Mouse (Mus musculus) forebrain, embryonic 14.5 days (tissue): ENCODE data around the gene Gsk3a. TPM values are rescaled to one million over a fixed set of nuclear protein-coding genes. Genes with fewer than 3 reads are reported as not detected.

Source experiments
- ATAC-seq: fragments of 200-750 bp; cut with Nextera tagmentation; 2 replicates; pipeline ENCODE4 v1.8.0; 2017; ENCODE audit warnings: mild to moderate bottlenecking, moderate library complexity
- DNase-seq: peaks from one replicate; pipeline ENCODE4 v3.0.0-alpha.2; 2015; ENCODE audit warnings: low spot score
- H3K27ac ChIP-seq: fragments of 300-500 bp; sonication (generic); 2 replicates; pipeline ENCODE4 v1.5.1; 2014; ENCODE audit warnings: low read depth, mild to moderate bottlenecking, control low read depth, low read length, moderate library complexity
- H3K27me3 ChIP-seq: fragments of 300-500 bp; sonication (generic); replicated peaks from 2 replicates; pipeline ENCODE4 v1.6.1; 2014; ENCODE audit warnings: low read length, control low read depth, mixed read lengths; ENCODE audit not compliant: control insufficient read depth, insufficient read depth
- H3K36me3 ChIP-seq: fragments of 300-500 bp; sonication (generic); 2 replicates; pipeline ENCODE4 v1.6.1; 2014; ENCODE audit warnings: low read length, control low read depth; ENCODE audit not compliant: control insufficient read depth, insufficient read depth
- H3K4me1 ChIP-seq: fragments of 300-500 bp; sonication (generic); 2 replicates; pipeline ENCODE4 v1.6.1; 2014; ENCODE audit warnings: antibody characterized with exemption, low read length, control low read depth; ENCODE audit not compliant: control insufficient read depth, insufficient read depth
- H3K4me2 ChIP-seq: fragments of 300-500 bp; sonication (generic); 2 replicates; pipeline ENCODE4 v1.6.1; 2014; ENCODE audit warnings: mild to moderate bottlenecking, control low read depth, low read length
- H3K4me3 ChIP-seq: fragments of 300-500 bp; sonication (generic); 2 replicates; pipeline ENCODE4 v1.5.1; 2014; ENCODE audit warnings: low read depth, low read length, control low read depth
- H3K9ac ChIP-seq: fragments of 300-500 bp; sonication (generic); 2 replicates; pipeline ENCODE4 v1.6.1; 2014; ENCODE audit warnings: mild to moderate bottlenecking, low read length, control low read depth, moderate library complexity
- H3K9me3 ChIP-seq: fragments of 300-500 bp; sonication (generic); replicated peaks from 2 replicates; pipeline ENCODE4 v1.6.1; 2016; ENCODE audit warnings: low read length, control low read depth, mixed read lengths; ENCODE audit not compliant: control insufficient read depth
- WGBS: fragments of 180-500 bp; shearing (Covaris S2); extraction: QIAGEN DNeasy Blood & Tissue Kit; methylation state at CpG from one replicate; pipeline ENCODE4 v1.1.7; 2014; 5-methylcytosine and 5-hydroxymethylcytosine counted together
- polyA plus RNA-seq: library from polyadenylated mRNA; unstranded; fragments of >200 nt; fragmentation: Nextera tagmentation; extraction: Ambion mirVana; gene quantifications from 2 replicates; pipeline ENCODE4 v1.2.1, GENCODE M21; 2014

Gene Gsk3a
- polyA plus RNA-seq, 1 experiment from 2014 or later, result 20.2 TPM

DNA sequence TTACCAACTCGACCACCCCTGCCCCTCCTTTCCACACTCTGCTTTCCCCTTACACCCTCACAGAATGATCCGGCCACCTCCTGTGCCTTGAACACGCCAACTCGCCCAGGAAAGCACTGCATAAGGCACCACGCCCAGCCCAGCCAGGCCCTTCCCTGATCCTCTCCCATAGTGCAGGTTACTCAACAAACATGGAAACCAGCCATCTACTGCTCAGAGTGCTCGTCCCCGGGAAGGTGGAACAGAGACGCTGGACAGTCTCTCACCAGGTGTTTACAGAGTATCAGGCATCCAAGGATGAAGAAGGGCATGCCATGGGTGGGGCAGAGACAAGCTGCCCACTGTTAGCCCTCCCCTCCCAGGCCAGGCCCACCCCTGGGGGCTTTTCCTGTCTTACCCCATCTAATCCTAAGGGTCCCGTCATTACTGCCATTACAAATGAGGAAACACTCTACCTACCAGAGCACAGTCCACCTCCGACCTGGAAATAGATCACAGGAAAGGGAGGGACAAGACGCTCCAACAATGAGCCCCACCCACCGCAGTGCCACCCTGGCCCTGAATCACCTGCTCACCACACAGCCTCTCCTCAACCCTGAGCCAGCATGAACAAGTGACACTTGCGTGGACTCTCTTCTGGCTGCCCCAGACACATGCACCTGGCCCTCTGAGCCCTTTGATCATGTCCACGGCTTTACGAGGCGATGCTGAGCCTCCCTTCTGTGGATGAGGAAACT lies 31.4 kb downstream of the Gsk3a start:
- no peak overlapping the region for H3K27ac ChIP-seq
- no peaks in the 10 kb centered on the region for H3K27me3 ChIP-seq
- H3K36me3 ChIP-seq, result peaks cover 58% of the 10 kb centered on the region
- no peak overlapping the region for H3K4me2 ChIP-seq
- WGBS, result 87% methylated on average over 16 of the region's 16 CpGs
- H3K9me3 ChIP-seq, result no peaks in the 10 kb centered on the region
- no peak overlapping the region for H3K4me3 ChIP-seq
- no peak for DNase-seq
- no peak for ATAC-seq
- H3K4me1 ChIP-seq, result no peaks in the 10 kb centered on the region
- H3K9ac ChIP-seq, result no peak overlapping the region

GRCm38 (mm10) chr7:25205355-25206093 lies 32.1 kb downstream of the Gsk3a start:
- Histone ChIP-seq H3K27me3 (no peaks in the 10 kb centered on the region), H3K27ac (no peak overlapping the region), H3K4me1 (no peaks in the 10 kb centered on the region), H3K4me2 (no peak overlapping the region), H3K36me3 (peaks cover 51% of the 10 kb centered on the region), H3K4me3 (no peak overlapping the region), H3K9ac (no peak overlapping the region), H3K9me3 (no peaks in the 10 kb centered on the region)
- ATAC-seq (no peak), DNase-seq (no peak)
- WGBS, result 92% methylated on average over 16 of the region's 16 CpGs

DNA sequence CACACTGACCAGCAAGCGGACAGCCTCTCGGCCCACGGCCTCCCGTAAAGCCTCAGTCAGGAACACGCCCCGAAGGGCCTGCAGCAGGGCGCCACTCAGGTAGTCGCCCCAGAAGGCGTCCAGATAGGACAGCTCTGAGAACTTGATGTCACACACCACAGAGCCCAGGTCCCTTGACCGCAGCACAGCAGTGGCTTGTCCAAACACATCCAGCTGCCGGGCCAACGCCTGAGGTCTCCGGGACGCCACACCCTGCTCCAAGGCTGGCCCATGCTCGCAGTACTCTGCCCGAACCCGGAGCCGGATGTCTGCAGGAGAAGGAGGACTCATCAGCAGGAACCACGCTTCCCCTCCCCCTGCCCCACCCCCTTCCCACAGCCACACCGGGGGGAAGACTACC lies 34.0 kb downstream of the Gsk3a start:
- 93% methylated on average over 20 of the region's 20 CpGs for WGBS
- Histone ChIP-seq H3K36me3 (peaks cover 32% of the 10 kb centered on the region), H3K27me3 (no peaks in the 10 kb centered on the region), H3K9me3 (no peaks in the 10 kb centered on the region), H3K27ac (no peak overlapping the region), H3K9ac (no peak overlapping the region), H3K4me2 (no peak overlapping the region), H3K4me1 (no peaks in the 10 kb centered on the region), H3K4me3 (no peak overlapping the region)
- ATAC-seq (no peak), DNase-seq (no peak)

DNA sequence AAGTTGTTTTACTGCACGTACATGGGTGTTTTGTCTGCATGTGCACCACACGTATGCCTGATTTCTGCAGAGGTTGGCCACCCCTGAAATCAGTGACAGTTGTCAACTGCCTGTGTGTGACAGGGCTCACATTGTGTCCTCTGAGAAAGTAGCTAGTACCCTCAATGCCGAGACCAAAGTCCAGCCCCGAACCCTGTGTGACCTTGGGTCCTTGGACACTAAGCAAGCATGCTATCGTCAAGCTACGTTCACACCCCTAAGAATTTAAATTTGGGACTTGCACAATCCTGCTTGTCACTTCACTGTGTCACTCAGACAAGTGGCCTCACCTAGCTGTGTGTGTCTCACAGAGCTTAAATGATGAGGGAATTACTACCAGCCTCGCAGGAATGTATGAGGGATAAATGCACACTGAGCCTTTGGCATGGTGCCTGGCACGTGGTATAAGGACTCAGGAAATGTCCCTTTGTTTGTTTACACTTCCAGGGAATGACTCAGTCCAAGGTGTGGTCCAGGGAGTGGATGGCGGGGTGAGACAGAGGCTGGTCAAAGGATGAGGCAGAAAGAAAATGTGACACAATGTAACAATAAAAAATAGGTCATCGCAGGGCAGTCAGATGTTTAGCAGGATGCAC lies 40.1 kb downstream of the Gsk3a start:
- DNase-seq (peak; percentile 20), ATAC-seq (no peak)
- Histone ChIP-seq H3K9ac (no peak overlapping the region), H3K36me3 (peaks cover 7% of the 10 kb centered on the region), H3K4me1 (no peaks in the 10 kb centered on the region), H3K9me3 (no peaks in the 10 kb centered on the region), H3K27ac (no peak overlapping the region), H3K4me3 (no peak overlapping the region), H3K27me3 (no peaks in the 10 kb centered on the region), H3K4me2 (no peak overlapping the region)
- WGBS, result 61% methylated on average over 10 of the region's 10 CpGs

GRCm38 (mm10) chr7:25196107-25196506 lies 41.5 kb downstream of the Gsk3a start:
- no peak overlapping the region for H3K4me2 ChIP-seq
- no peak overlapping the region for H3K27ac ChIP-seq
- WGBS, result 89% methylated on average over 9 of the region's 9 CpGs
- H3K9ac ChIP-seq, result no peak overlapping the region
- DNase-seq, result no peak
- no peaks in the 10 kb centered on the region for H3K27me3 ChIP-seq
- H3K4me1 ChIP-seq, result no peaks in the 10 kb centered on the region
- no peak for ATAC-seq
- H3K9me3 ChIP-seq, result no peaks in the 10 kb centered on the region
- no peaks in the 10 kb centered on the region for H3K36me3 ChIP-seq
- H3K4me3 ChIP-seq, result no peak overlapping the region

- DNase-seq (no peak), ATAC-seq (no peak)
- no peak overlapping the region for H3K27ac ChIP-seq
- H3K4me1 ChIP-seq, result no peaks in the 10 kb centered on the region
- no peaks in the 10 kb centered on the region for H3K9me3 ChIP-seq
- H3K27me3 ChIP-seq, result no peaks in the 10 kb centered on the region
- no peak overlapping the region for H3K4me2 ChIP-seq
- H3K36me3 ChIP-seq, result no peaks in the 10 kb centered on the region
- no peak overlapping the region for H3K9ac ChIP-seq
- WGBS, result 76% methylated on average over 3 of the region's 3 CpGs
- no peak overlapping the region for H3K4me3 ChIP-seq
Observed at GRCm38 (mm10) chr7:25195148-25195547, 42.5 kb downstream of the Gsk3a start.

DNA sequence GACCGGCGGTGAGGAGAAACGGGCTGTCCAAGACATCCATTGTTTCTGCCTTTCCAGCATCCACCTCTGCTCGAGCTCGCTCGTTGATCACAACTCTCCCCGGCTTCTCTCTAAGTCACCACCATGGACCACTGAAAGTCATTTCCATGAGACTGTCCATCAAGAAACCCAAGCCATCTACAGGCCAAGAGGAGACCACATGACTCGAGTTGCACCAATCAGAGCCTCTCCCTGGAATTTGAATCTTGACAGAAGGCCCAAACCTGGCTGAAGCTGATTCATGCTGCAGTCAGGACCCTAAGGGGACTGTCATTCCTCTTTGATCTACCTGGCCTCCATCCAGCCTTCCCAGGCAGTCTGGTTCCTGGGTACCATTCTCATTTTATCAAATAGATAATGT lies 45.5 kb downstream of the Gsk3a start:
- Histone ChIP-seq H3K4me2 (no peak overlapping the region), H3K4me1 (no peaks in the 10 kb centered on the region), H3K27ac (no peak overlapping the region), H3K9me3 (no peaks in the 10 kb centered on the region), H3K4me3 (no peak overlapping the region), H3K9ac (no peak overlapping the region), H3K36me3 (no peaks in the 10 kb centered on the region), H3K27me3 (no peaks in the 10 kb centered on the region)
- peak; percentile 22 for DNase-seq
- no peak for ATAC-seq
- 83% methylated on average over 8 of the region's 8 CpGs for WGBS

GRCm38 (mm10) chr7:25190806-25191205 lies 46.8 kb downstream of the Gsk3a start:
- Histone ChIP-seq H3K27me3 (no peaks in the 10 kb centered on the region), H3K4me3 (no peak overlapping the region), H3K4me2 (no peak overlapping the region), H3K4me1 (no peaks in the 10 kb centered on the region), H3K9ac (no peak overlapping the region), H3K27ac (no peak overlapping the region), H3K9me3 (no peaks in the 10 kb centered on the region), H3K36me3 (no peaks in the 10 kb centered on the region)
- no peak for DNase-seq
- no peak for ATAC-seq
- WGBS, result 92% methylated on average over 11 of the region's 11 CpGs
